Mouse (Mus musculus) heart, embryonic 10.5 days (tissue): Measurements from ENCODE around the gene Naxd. TPM values are rescaled to one million over a fixed set of nuclear protein-coding genes. Genes with fewer than 3 reads are reported as not detected.
A peak's percentile ranks its signal among the peaks of the same experiment; 100 is the strongest.

ENCODE experiments used
- DNase-seq: peaks from one replicate; pipeline ENCODE4 v3.0.0-alpha.2; 2017; ENCODE audit warnings: low spot score
- H3K27ac ChIP-seq: fragments of 300-500 bp; sonication (generic); 2 replicates; pipeline ENCODE4 v1.5.1; 2016; ENCODE audit warnings: mild to moderate bottlenecking
- H3K27me3 ChIP-seq: fragments of 300-500 bp; sonication (generic); 2 replicates; pipeline ENCODE4 v1.6.1; 2016; ENCODE audit warnings: mild to moderate bottlenecking; ENCODE audit not compliant: poor library complexity, insufficient read depth, severe bottlenecking
- H3K36me3 ChIP-seq: fragments of 300-500 bp; sonication (generic); 2 replicates; pipeline ENCODE4 v1.6.1; 2016; ENCODE audit warnings: mild to moderate bottlenecking, moderate library complexity
- H3K4me1 ChIP-seq: fragments of 300-500 bp; sonication (generic); 2 replicates; pipeline ENCODE4 v1.6.1; 2016; ENCODE audit warnings: mild to moderate bottlenecking
- H3K4me3 ChIP-seq: fragments of 300-500 bp; sonication (generic); 2 replicates; pipeline ENCODE4 v1.5.1; 2016; ENCODE audit warnings: mild to moderate bottlenecking, moderate library complexity
- H3K9me3 ChIP-seq: fragments of 300-500 bp; sonication (generic); 2 replicates; pipeline ENCODE4 v1.6.1; 2016; ENCODE audit warnings: mild to moderate bottlenecking, moderate library complexity
- WGBS: fragments of 180-500 bp; shearing (Covaris S2); methylation state at CpG from one replicate; pipeline ENCODE4 v1.1.7; 2016; 5-methylcytosine and 5-hydroxymethylcytosine counted together
- polyA plus RNA-seq: library from polyadenylated mRNA; unstranded; fragments of >200 nt; fragmentation: Nextera tagmentation; extraction: Ambion mirVana; gene quantifications from 2 replicates; pipeline ENCODE4 v1.2.1, GENCODE M21; 2016

Naxd gene
- polyA plus RNA-seq, 1 experiment from 2014 or later, result 92.1 TPM

DNA sequence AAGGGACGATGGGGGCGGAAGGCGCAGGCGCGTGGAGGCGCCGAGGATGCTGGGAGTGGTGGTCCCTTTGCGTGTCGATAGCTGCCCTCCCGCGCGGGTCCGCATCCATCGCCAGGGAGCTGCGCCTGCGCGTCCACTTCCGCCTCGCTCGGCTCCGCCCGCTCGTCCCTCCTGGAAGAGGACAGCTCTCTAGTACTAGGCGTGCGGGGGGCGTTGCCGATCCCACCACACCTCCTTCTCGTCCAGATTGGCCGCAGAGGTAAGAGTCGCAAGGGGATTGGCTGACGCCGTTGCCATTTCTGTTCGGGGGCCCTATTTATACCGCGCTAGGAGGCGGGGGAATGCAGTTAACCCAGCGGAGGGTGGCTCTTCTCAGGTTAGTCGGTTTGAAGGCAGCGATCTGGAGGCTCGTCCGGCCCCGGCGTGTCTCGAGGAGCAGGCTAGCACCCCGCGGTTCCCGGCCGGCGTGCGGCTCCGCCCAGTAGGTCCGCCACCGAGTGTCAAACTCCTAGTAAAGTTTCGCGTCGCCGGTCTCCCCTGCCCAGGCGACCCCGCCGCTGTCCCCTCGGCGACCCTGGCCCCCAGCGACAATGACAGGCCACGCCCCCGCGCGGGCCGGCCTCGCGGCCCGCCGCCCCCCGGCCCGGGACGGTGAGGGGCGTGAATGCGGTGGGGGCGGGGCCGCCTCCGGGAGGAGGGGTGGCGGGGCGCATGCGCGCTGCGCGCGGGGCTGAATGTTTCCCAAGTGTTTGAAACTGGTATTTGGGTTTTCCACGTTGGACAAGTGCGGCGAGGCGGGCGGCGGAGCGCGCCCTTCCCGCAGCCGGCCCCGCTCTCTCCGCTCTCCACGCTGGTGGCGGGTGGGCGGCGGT lies 58.6 kb downstream of the Naxd start:
- peaks cover 31% of the 10 kb centered on the region for H3K4me1 ChIP-seq
- DNase-seq, result peak; percentile 100
- under 1% methylated on average over 89 of the region's 103 CpGs for WGBS

DNA sequence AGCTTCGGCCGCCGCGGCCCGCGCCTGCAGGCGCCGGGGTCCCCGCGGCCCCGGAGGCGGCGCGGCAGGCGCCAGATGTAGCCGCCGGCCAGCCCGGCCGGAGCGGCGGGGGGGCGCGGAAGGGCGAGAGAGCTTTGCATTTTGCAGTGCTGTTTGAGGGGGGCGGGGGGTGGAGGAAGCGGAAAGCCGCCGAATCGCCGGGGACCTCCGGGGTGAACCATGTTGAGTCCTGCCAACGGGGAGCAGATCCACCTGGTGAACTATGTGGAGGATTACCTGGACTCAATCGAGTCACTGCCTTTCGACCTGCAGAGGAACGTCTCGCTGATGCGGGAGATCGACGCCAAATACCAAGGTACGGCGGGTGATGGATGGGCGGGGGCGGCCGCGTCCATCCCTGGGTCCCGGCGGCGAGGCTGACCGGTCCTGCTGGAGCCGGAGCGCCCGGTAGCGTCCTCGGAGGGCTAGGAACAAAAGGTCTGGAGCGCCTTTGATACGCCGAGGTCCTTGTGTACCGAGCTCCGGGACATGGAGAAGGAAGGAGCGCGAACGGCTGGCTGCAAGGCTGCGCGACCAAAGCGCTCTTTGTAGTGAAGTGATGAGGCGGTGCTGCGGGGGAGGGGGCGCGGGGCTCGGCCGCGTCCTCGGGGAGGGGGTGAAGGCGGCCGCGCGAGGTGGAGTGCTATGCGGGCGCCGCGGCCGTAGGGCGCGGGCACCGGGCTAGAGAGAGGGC lies 59.6 kb downstream of the Naxd start:
- H3K9me3 ChIP-seq, result no peaks in the 10 kb centered on the region
- H3K27me3 ChIP-seq, result no peaks in the 10 kb centered on the region
- peak overlapping the region; percentile 98 for H3K27ac ChIP-seq
- under 1% methylated on average over 83 of the region's 85 CpGs for WGBS
- DNase-seq, result peak; percentile 83
- peaks cover 11% of the 10 kb centered on the region for H3K36me3 ChIP-seq
- peak overlapping the region; percentile 94 for H3K4me3 ChIP-seq
- peaks cover 29% of the 10 kb centered on the region for H3K4me1 ChIP-seq

More for the DNA sequence above, 58.6 kb downstream of the Naxd start:
- H3K36me3 ChIP-seq, result 0 out of 2 replicates have a peak, but pooled peaks cover 3% of the 10 kb centered on the region
- H3K9me3 ChIP-seq, result no peaks in the 10 kb centered on the region
- H3K4me3 ChIP-seq, result peak overlapping the region; percentile 94
- H3K27me3 ChIP-seq, result no peaks in the 10 kb centered on the region
- peak overlapping the region; percentile 98 for H3K27ac ChIP-seq

DNA sequence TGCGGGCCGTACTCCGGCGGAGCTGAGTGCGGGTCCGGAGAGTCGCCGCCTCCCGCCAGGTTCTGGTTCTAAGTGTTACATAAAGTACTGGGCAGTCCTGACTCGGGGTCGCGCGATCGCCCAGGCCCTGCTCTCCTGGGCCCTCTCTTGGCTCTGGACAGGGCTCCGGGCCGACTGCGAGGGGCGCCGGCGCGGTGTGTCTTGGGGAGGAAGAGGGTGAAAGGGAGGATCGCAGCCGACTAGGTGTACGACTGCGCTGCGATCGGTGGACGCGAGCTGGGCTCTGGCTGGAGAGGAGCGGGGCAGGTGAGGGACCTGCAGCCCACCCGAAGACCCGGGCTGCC lies 60.1 kb downstream of the Naxd start:
- under 1% methylated on average over 32 of the region's 32 CpGs for WGBS
- H3K27ac ChIP-seq, result peak overlapping the region; percentile 98
- no peaks in the 10 kb centered on the region for H3K27me3 ChIP-seq
- H3K4me1 ChIP-seq, result peaks cover 29% of the 10 kb centered on the region
- H3K36me3 ChIP-seq, result peaks cover 17% of the 10 kb centered on the region
- no peak for DNase-seq
- H3K4me3 ChIP-seq, result peak overlapping the region; percentile 94
- H3K9me3 ChIP-seq, result no peaks in the 10 kb centered on the region

DNA sequence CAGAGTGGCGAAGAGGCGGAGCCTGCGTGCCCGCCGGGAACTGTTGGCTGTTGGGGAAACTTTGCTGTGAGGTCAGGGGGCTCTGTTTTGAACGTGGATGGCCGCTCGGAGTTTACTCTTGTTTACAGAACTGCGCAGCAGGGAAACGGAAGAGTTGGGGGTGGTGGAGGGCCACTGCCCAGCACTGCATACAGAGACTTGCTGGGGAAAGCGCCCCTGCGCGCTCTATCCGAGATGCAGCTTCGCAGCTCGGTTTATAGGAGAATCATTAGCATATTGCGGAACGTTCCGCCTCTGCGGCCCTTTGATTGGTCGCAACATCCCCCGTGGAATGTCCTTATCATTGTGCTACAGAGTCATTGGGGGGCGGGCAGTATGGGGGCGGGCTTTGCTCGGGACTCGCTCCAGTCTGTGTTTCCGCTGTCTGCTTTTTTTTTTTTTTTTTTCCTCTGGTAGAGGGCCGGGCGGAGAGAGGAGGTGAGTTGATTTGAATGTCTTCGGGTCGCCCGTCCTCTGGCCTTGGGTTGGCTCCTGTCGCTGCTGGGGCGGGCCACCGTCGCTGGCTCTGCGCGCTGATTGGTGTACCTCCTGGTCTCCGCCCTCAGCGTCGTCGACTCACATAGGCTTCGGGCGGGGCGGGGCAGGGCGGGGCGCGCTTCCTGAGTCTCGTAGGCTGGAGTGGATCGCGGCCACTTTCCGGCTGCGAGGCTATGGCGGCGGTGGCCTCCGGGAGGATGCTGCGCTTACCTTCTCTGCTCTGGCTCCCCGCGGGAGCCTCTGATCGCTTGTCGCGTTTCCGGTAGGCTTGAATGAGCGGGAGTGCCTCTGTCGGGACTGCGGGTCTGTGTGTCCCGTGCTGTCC lies 60.7 kb downstream of the Naxd start:
- H3K4me3 ChIP-seq, result peak overlapping the region; percentile 94
- H3K27ac ChIP-seq, result peak overlapping the region; percentile 98
- H3K36me3 ChIP-seq, result peaks cover 19% of the 10 kb centered on the region
- no peaks in the 10 kb centered on the region for H3K27me3 ChIP-seq
- H3K9me3 ChIP-seq, result no peaks in the 10 kb centered on the region
- peaks cover 29% of the 10 kb centered on the region for H3K4me1 ChIP-seq
- under 1% methylated on average over 67 of the region's 67 CpGs for WGBS
- DNase-seq, result peak; percentile 100

DNA sequence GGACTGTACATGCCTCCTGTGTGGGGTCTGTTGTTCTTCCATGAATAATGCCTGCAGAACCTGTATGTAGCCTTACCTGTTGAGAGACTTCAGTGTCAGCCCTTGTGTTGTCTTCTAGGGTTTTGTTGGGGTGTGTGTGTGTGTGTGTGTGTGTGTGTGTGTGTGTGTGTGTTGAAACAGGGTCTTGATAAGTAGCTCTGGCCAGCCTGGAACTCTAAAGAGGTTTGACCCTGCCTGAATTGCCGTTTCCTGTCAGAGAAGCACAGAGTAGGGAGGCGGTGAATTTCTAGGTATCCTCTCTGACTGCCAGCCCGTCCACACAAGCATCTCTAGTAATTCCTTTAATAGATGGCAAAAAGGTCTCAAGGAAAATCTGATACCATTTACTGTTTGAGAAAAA lies 62.2 kb downstream of the Naxd start:
- no peak overlapping the region for H3K27ac ChIP-seq
- peaks cover 34% of the 10 kb centered on the region for H3K36me3 ChIP-seq
- H3K9me3 ChIP-seq, result no peaks in the 10 kb centered on the region
- 56% methylated on average over 3 of the region's 3 CpGs for WGBS
- H3K4me1 ChIP-seq, result peaks cover 20% of the 10 kb centered on the region
- H3K27me3 ChIP-seq, result no peaks in the 10 kb centered on the region
- no peak for DNase-seq
- peak overlapping the region; percentile 94; the same call in 1 of the 2 replicates for H3K4me3 ChIP-seq

DNA sequence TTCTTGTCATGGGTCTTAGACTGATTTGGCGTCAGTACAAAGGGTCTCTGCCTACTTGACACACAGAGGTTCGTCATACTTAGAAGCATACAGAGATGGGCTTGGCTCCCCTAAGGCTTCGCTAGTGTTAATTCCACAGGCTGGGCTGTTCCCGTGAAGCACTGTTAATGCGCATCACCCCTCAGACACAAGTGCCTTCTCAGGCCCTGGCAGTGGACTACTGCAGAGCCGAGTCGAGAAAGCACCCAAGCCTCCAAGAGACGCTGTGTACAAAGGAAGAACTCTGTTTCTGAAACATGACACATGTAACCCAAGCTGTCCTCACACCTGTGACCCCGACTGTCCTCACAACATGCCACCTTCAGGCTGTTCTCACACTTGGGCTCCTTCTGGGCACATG lies 62.9 kb downstream of the Naxd start:
- no peak for DNase-seq
- Histone ChIP-seq H3K4me3 (no peak overlapping the region), H3K36me3 (peaks cover 41% of the 10 kb centered on the region), H3K27ac (no peak overlapping the region), H3K9me3 (no peaks in the 10 kb centered on the region), H3K27me3 (no peaks in the 10 kb centered on the region), H3K4me1 (peaks cover 15% of the 10 kb centered on the region)
- 86% methylated on average over 9 of the region's 9 CpGs for WGBS

DNA sequence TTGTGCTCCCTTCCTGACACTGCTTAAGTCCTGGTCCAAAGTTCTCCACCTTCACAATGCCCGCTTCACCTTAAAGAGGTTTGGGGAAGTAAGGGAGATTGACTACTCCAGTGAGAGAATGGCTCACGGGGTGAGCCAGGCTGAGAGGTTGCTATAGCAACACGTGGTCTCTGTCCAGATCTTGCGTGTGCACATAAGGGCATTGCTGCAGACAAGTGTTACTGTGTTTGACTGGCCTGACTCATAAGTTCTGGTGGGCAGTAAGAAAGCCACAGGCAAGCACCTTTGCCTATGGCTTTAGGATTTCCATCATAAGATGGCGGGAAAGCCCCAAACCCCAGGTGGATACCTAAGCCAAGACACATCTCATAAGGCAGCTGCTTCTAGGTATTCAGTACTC lies 66.9 kb downstream of the Naxd start:
- Histone ChIP-seq H3K9me3 (no peaks in the 10 kb centered on the region), H3K27ac (no peak overlapping the region), H3K4me1 (peaks cover 10% of the 10 kb centered on the region), H3K4me3 (no peak overlapping the region), H3K36me3 (peaks cover 66% of the 10 kb centered on the region), H3K27me3 (no peaks in the 10 kb centered on the region)
- no peak for DNase-seq
- WGBS, result 95% methylated on average over 5 of the region's 5 CpGs

Other genes starting within 250 kb of the Naxd start
- 54.9 and 97.0 TPM in 2 replicates for gene Col4a2, start 184.7 kb upstream of the Naxd start, polyA plus RNA-seq
- gene Col4a1, start 184.7 kb upstream of the Naxd start, polyA plus RNA-seq, result 143 and 257 TPM in 2 replicates
- 11.2 and 21.9 TPM in 2 replicates for gene Rab20, start 18.8 kb upstream of the Naxd start, polyA plus RNA-seq
- gene Cars2, start 53.3 kb downstream of the Naxd start, polyA plus RNA-seq, result 24.5 and 27.9 TPM in 2 replicates
- 21.8 and 27.7 TPM in 2 replicates for gene Ing1, start 58.1 kb downstream of the Naxd start, polyA plus RNA-seq
- 69.4 and 91.2 TPM in 2 replicates for gene Ankrd10, start 138.3 kb downstream of the Naxd start, polyA plus RNA-seq
- not detected in 2 replicates for gene 1700016D06Rik, start 203.6 kb downstream of the Naxd start, polyA plus RNA-seq
- gene Arhgef7, start 230.2 kb downstream of the Naxd start, polyA plus RNA-seq, result 47.5 and 61.3 TPM in 2 replicates